Mouse (Mus musculus): ENCODE measurements around the gene B020004J07Rik. TPM values are rescaled to one million over a fixed set of nuclear protein-coding genes. Genes with fewer than 3 reads are reported as not detected.
"Not testable (repeated sequence)": the region's sequence is repeated elsewhere in the genome, so short reads cannot be mapped to it uniquely, and the experiment has no call there.

Gene B020004J07Rik
- not detected in 3 replicates for total RNA-seq (2017)

- ATAC-seq (replicated peaks; ENCODE audit: insufficient number of reproducible peaks, low FRiP score, low TSS enrichment, poor library complexity, severe bottlenecking) = not testable (repeated sequence)
These were observed at the start of gene B020004J07Rik for GRCm38 (mm10) chr4:101843923-101844322. Gene B020004J07Rik, minus strand, starts transcription at chr4:101844023.

GRCm38 (mm10) chr4:101889377-101889776 lies 45.6 kb upstream of the B020004J07Rik start:
- no peak for ATAC-seq (replicated peaks; ENCODE audit: insufficient number of reproducible peaks, low FRiP score, low TSS enrichment, poor library complexity, severe bottlenecking)

GRCm38 (mm10) chr4:101883641-101884040 lies 39.8 kb upstream of the B020004J07Rik start:
- no peak for ATAC-seq (replicated peaks; ENCODE audit: insufficient number of reproducible peaks, low FRiP score, low TSS enrichment, poor library complexity, severe bottlenecking)

- not testable (repeated sequence) for ATAC-seq (replicated peaks; ENCODE audit: insufficient number of reproducible peaks, low FRiP score, low TSS enrichment, poor library complexity, severe bottlenecking)
These were observed 31.9 kb upstream of the B020004J07Rik start for GRCm38 (mm10) chr4:101875687-101876086.

GRCm38 (mm10) chr4:101872031-101872430 lies 28.2 kb upstream of the B020004J07Rik start:
- ATAC-seq (replicated peaks; ENCODE audit: insufficient number of reproducible peaks, low FRiP score, low TSS enrichment, poor library complexity, severe bottlenecking) = not testable (repeated sequence)

- ATAC-seq (replicated peaks; ENCODE audit: insufficient number of reproducible peaks, low FRiP score, low TSS enrichment, poor library complexity, severe bottlenecking) = no peak
These were observed 18.5 kb upstream of the B020004J07Rik start for GRCm38 (mm10) chr4:101862289-101862688.

GRCm38 (mm10) chr4:101860873-101861272 lies 17.1 kb upstream of the B020004J07Rik start:
- no peak for ATAC-seq (replicated peaks; ENCODE audit: insufficient number of reproducible peaks, low FRiP score, low TSS enrichment, poor library complexity, severe bottlenecking)

- ATAC-seq (replicated peaks; ENCODE audit: insufficient number of reproducible peaks, low FRiP score, low TSS enrichment, poor library complexity, severe bottlenecking) = no peak
These were observed 7.1 kb upstream of the B020004J07Rik start for GRCm38 (mm10) chr4:101850908-101851307.

Other genes starting within 250 kb of the B020004J07Rik start
- gene Leprot, start 196.3 kb downstream of the B020004J07Rik start, total RNA-seq (2017) = 101 to 138 TPM (median 118 TPM) in 3 replicates
- not detected in 3 replicates for gene Lepr, start 126.6 kb downstream of the B020004J07Rik start, total RNA-seq (2017)
- not detected in 3 replicates for gene C130073F10Rik, start 49.8 kb upstream of the B020004J07Rik start, total RNA-seq (2017)
- gene Gm12800, start 65.1 kb upstream of the B020004J07Rik start, total RNA-seq (2017) = not detected in 3 replicates
- not detected in 3 replicates for gene Gm12794, start 96.4 kb upstream of the B020004J07Rik start, total RNA-seq (2017)
- gene Gm12790, start 137.0 kb upstream of the B020004J07Rik start, total RNA-seq (2017) = not detected in 3 replicates
- not detected in 3 replicates for gene Gm12789, start 142.6 kb upstream of the B020004J07Rik start, total RNA-seq (2017)
- gene Pde4b, start 243.5 kb upstream of the B020004J07Rik start, total RNA-seq (2017) = 137 to 259 TPM (median 236 TPM) in 3 replicates

Data from monocyte, adult 5-6 weeks (primary cell).